Mouse (Mus musculus): ENCODE results near the gene Glyctk.

DNA sequence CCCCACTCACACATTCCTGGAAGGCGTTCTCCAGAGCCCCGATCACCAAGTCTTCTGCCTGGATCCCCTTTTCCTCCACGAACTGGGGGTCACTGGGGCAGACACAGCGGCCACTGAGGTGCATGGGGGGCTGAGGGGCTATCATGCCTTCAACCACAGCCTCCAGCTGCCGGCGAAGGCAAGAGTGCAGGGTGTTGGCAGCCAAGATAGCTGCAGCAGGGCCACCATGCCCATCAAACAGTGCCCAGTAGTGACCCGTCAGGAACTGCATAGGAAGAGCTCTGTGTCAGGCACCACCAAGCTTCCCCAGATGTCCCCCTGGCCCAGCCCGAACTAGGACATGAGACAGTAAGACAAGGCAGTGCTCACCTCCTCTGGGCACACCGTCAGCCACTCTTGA lies 39.8 kb upstream of the Glyctk start:
- no peak for TF ChIP-seq CTCF (IDR thresholded peaks at IDR 0.05; ENCODE audit: control insufficient read depth, insufficient read depth, insufficient replicate concordance, low read depth, low read length)
- TF ChIP-seq POLR2A (IDR thresholded peaks at IDR 0.05; ENCODE audit: control insufficient read depth, low read depth, low read length), result no peak
